Mouse (Mus musculus): ENCODE data around the gene Olfr1122. TPM values are rescaled to one million over a fixed set of nuclear protein-coding genes. Genes with fewer than 3 reads are reported as not detected.

Gene Olfr1122
- polyA plus RNA-seq, 1 experiment from 2014 or later, result not detected

GRCm38 (mm10) chr2:87429975-87430374, 44.3 kb downstream of the Olfr1122 start, which contains the start of gene Olfr1124:
Gene Olfr1124, plus strand, starts transcription at chr2:87430275.
- no peak for ATAC-seq (ENCODE audit: insufficient number of reproducible peaks, insufficient read depth, low FRiP score, low read depth)
- no peaks in the 10 kb centered on the region for H3K9me3 ChIP-seq (ENCODE audit: control insufficient read depth, low read depth, low read length)
- no peak within 1 kb of the TSS for H3K4me2 ChIP-seq (replicated peaks; ENCODE audit: low read depth, low read length)
- 92% methylated on average over 1 of the region's 1 CpGs for WGBS
- no peaks in the 10 kb centered on the region for H3K4me1 ChIP-seq (ENCODE audit: control insufficient read depth, insufficient read depth, low read length)
- H3K27ac ChIP-seq (ENCODE audit: low read length), result no peak within 1 kb of the TSS
- no peak within 1 kb of the TSS for H3K4me3 ChIP-seq (ENCODE audit: low read depth, low read length)
- H3K9ac ChIP-seq (replicated peaks; ENCODE audit: low read depth, low read length), result no peak within 1 kb of the TSS
- H3K36me3 ChIP-seq (ENCODE audit: control insufficient read depth, insufficient read depth, low read length), result no peaks in the 10 kb centered on the region
- no peaks in the 10 kb centered on the region for H3K27me3 ChIP-seq (ENCODE audit: control insufficient read depth, insufficient read depth, low read length)

GRCm38 (mm10) chr2:87437731-87438130, 52.1 kb downstream of the Olfr1122 start:
- Histone ChIP-seq H3K27me3 (ENCODE audit: control insufficient read depth, insufficient read depth, low read length) (no peaks in the 10 kb centered on the region), H3K9me3 (ENCODE audit: control insufficient read depth, low read depth, low read length) (no peaks in the 10 kb centered on the region), H3K4me3 (ENCODE audit: low read depth, low read length) (no peak overlapping the region), H3K9ac (replicated peaks; ENCODE audit: low read depth, low read length) (no peak overlapping the region), H3K4me2 (replicated peaks; ENCODE audit: low read depth, low read length) (no peak overlapping the region), H3K36me3 (ENCODE audit: control insufficient read depth, insufficient read depth, low read length) (no peaks in the 10 kb centered on the region), H3K4me1 (ENCODE audit: control insufficient read depth, insufficient read depth, low read length) (no peaks in the 10 kb centered on the region), H3K27ac (ENCODE audit: low read length) (no peak overlapping the region)
- WGBS, result 89% methylated on average over 16 of the region's 16 CpGs
- no peak for ATAC-seq (ENCODE audit: insufficient number of reproducible peaks, insufficient read depth, low FRiP score, low read depth)

Other genes with a start within 250 kb of the Olfr1122 start
- gene Olfr1110, start 245.5 kb upstream of the Olfr1122 start, polyA plus RNA-seq (2014; fragmentation: Nextera tagmentation; extraction: Ambion mirVana), result not detected in 2 replicates
- not detected in 2 replicates for gene Olfr1111, start 233.2 kb upstream of the Olfr1122 start, polyA plus RNA-seq (2014; fragmentation: Nextera tagmentation; extraction: Ambion mirVana)
- not detected in 2 replicates for gene Olfr1112, start 198.1 kb upstream of the Olfr1122 start, polyA plus RNA-seq (2014; fragmentation: Nextera tagmentation; extraction: Ambion mirVana)
- gene Olfr1113, start 176.9 kb upstream of the Olfr1122 start, polyA plus RNA-seq (2014; fragmentation: Nextera tagmentation; extraction: Ambion mirVana), result not detected in 2 replicates
- not detected in 2 replicates for gene Olfr1115, start 137.8 kb upstream of the Olfr1122 start, polyA plus RNA-seq (2014; fragmentation: Nextera tagmentation; extraction: Ambion mirVana)
- gene Olfr1116, start 118.3 kb upstream of the Olfr1122 start, polyA plus RNA-seq (2014; fragmentation: Nextera tagmentation; extraction: Ambion mirVana), result not detected in 2 replicates
- not detected in 2 replicates for gene Olfr1118, start 78.3 kb upstream of the Olfr1122 start, polyA plus RNA-seq (2014; fragmentation: Nextera tagmentation; extraction: Ambion mirVana)
- not detected in 2 replicates for gene Olfr1120, start 31.0 kb upstream of the Olfr1122 start, polyA plus RNA-seq (2014; fragmentation: Nextera tagmentation; extraction: Ambion mirVana)
- not detected in 2 replicates for gene Olfr1121, start 16.0 kb upstream of the Olfr1122 start, polyA plus RNA-seq (2014; fragmentation: Nextera tagmentation; extraction: Ambion mirVana)
- not detected in 2 replicates for gene Olfr1123, start 30.8 kb downstream of the Olfr1122 start, polyA plus RNA-seq (2014; fragmentation: Nextera tagmentation; extraction: Ambion mirVana)
- not detected in 2 replicates for gene Olfr1124, start 44.4 kb downstream of the Olfr1122 start, polyA plus RNA-seq (2014; fragmentation: Nextera tagmentation; extraction: Ambion mirVana)
- not detected in 2 replicates for gene Olfr1126, start 68.1 kb downstream of the Olfr1122 start, polyA plus RNA-seq (2014; fragmentation: Nextera tagmentation; extraction: Ambion mirVana)
- not detected in 2 replicates for gene Pramel7, start 111.2 kb downstream of the Olfr1122 start, polyA plus RNA-seq (2014; fragmentation: Nextera tagmentation; extraction: Ambion mirVana)
- gene Pramel6, start 120.7 kb downstream of the Olfr1122 start, polyA plus RNA-seq (2014; fragmentation: Nextera tagmentation; extraction: Ambion mirVana), result not detected in 2 replicates
- gene Olfr153, start 145.9 kb downstream of the Olfr1122 start, polyA plus RNA-seq (2014; fragmentation: Nextera tagmentation; extraction: Ambion mirVana), result not detected in 2 replicates
- gene Olfr1128, start 159.7 kb downstream of the Olfr1122 start, polyA plus RNA-seq (2014; fragmentation: Nextera tagmentation; extraction: Ambion mirVana), result not detected in 2 replicates
- gene Olfr1129, start 188.1 kb downstream of the Olfr1122 start, polyA plus RNA-seq (2014; fragmentation: Nextera tagmentation; extraction: Ambion mirVana), result not detected in 2 replicates
- gene Olfr1130, start 220.4 kb downstream of the Olfr1122 start, polyA plus RNA-seq (2014; fragmentation: Nextera tagmentation; extraction: Ambion mirVana), result not detected in 2 replicates
- gene Olfr1131, start 241.3 kb downstream of the Olfr1122 start, polyA plus RNA-seq (2014; fragmentation: Nextera tagmentation; extraction: Ambion mirVana), result not detected in 2 replicates